In the genomic region with DNA sequence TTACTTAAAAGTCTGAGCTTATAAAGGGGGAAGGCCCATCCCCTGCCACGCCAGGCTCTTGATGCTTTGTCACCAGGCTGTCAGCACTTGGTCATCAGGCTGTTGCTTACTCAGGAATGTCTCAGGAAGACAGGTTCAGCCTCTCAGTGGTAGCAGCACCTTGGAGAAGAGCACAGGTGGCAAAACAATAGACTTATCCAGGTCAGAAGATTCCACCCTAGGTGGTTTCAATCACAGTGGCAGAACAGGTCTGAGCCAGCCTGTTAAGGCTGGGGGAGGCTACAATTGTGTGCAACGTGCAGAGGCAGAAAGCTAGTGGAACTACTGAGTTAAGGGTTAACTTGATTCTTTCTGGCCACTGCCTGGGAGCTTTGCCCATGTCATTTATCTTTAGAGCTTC, we compare ENCODE assay signal across 16 mouse cellular contexts. TPM values are rescaled to one million over a fixed set of nuclear protein-coding genes. Genes with fewer than 3 reads are reported as not detected.
"Had no signal": no experiment of that assay in that cellular context is flagged by ENCODE, and none has a peak within 500 bp of the region (broad histone marks: within the 10 kb centered on the region; RNA-seq: fewer than 3 reads in every experiment).

No protein-coding gene starts in this region.

- ATAC-seq: lung, postnatal 0 days had no signal

- H3K9ac ChIP-seq: liver, embryonic 15.5 days; neural tube, embryonic 15.5 days had no signal

- H3K4me1 ChIP-seq: limb, embryonic 10.5 days; liver, embryonic 15.5 days; midbrain, embryonic 10.5 days; neural tube, embryonic 15.5 days had no signal

- H3K9me3 ChIP-seq: limb, embryonic 10.5 days; liver, embryonic 15.5 days; midbrain, embryonic 10.5 days; neural tube, embryonic 15.5 days had no signal

- H3K4me3 ChIP-seq: left cerebral cortex, adult 2 months; limb, embryonic 10.5 days; liver, embryonic 15.5 days; midbrain, embryonic 10.5 days; myocyte; neural tube, embryonic 15.5 days had no signal

- H3K36me3 ChIP-seq: limb, embryonic 10.5 days; liver, embryonic 15.5 days; midbrain, embryonic 10.5 days; neural tube, embryonic 15.5 days had no signal

- H3K4me2 ChIP-seq: liver, embryonic 11.5 days; liver, embryonic 15.5 days; neural tube, embryonic 15.5 days had no signal

- DNase-seq: lung, adult 2 months; lung, postnatal 36 days; midbrain, embryonic 14.5 days; right cerebral cortex, adult 18-20 months; right cerebral cortex, postnatal 25 days; thymus, postnatal 4 days had no signal

- H3K27me3 ChIP-seq: liver, embryonic 15.5 days; neural tube, embryonic 15.5 days had no signal

- H3K27ac ChIP-seq: left cerebral cortex, adult 2 months; limb, embryonic 10.5 days; liver, embryonic 15.5 days; midbrain, embryonic 10.5 days; neural tube, embryonic 15.5 days; stomach, postnatal 0 days had no signal

RNA-seq across cellular contexts. Expression of gene A830018L16Rik, which starts 12.7 kb away (rescaled TPM):
- polyA plus RNA-seq: myocyte; small intestine, adult 2 months had no signal
